Mouse (Mus musculus): ENCODE results near the gene Tent5c. TPM values are rescaled to one million over a fixed set of nuclear protein-coding genes. Genes with fewer than 3 reads are reported as not detected.

Tent5c gene
- polyA plus RNA-seq, 1 experiment from 2014 or later: 22.6 TPM

GRCm38 (mm10) chr3:100463160-100463958 is 25.8 kb downstream of the Tent5c start:
- H3K9me3 ChIP-seq: no peaks in the 10 kb centered on the region
- no peak overlapping the region for H3K4me3 ChIP-seq (replicated peaks)
- no peak overlapping the region for H3K9ac ChIP-seq
- peaks cover 2% of the 10 kb centered on the region; the same call in 1 of the 2 replicates for H3K4me1 ChIP-seq
- H3K27ac ChIP-seq: peak overlapping the region; percentile 67
- H3K36me3 ChIP-seq: no peaks in the 10 kb centered on the region
- 35% methylated on average over 12 of the region's 12 CpGs for WGBS
- H3K27me3 ChIP-seq (replicated peaks): no peaks in the 10 kb centered on the region
- H3K4me2 ChIP-seq: no peak overlapping the region
- ATAC-seq (ENCODE audit: insufficient read depth, low FRiP score, low read depth): peak; percentile 79

- Histone ChIP-seq H3K9me3 (no peaks in the 10 kb centered on the region), H3K9ac (no peak overlapping the region), H3K4me1 (peaks cover 2% of the 10 kb centered on the region; the same call in 1 of the 2 replicates), H3K36me3 (no peaks in the 10 kb centered on the region), H3K4me3 (replicated peaks) (no peak overlapping the region), H3K27me3 (replicated peaks) (no peaks in the 10 kb centered on the region), H3K27ac (peak overlapping the region; percentile 67; the same call in 1 of the 2 replicates), H3K4me2 (no peak overlapping the region)
- peak; percentile 40; the same call in 1 of the 2 replicates for ATAC-seq (ENCODE audit: insufficient read depth, low FRiP score, low read depth)
- 71% methylated on average over 8 of the region's 8 CpGs for WGBS
Observed at GRCm38 (mm10) chr3:100462235-100463083, 26.7 kb downstream of the Tent5c start.

- WGBS: 83% methylated on average over 2 of the region's 2 CpGs
- Histone ChIP-seq H3K27me3 (replicated peaks) (no peaks in the 10 kb centered on the region), H3K4me2 (no peak overlapping the region), H3K27ac (no peak overlapping the region), H3K9me3 (no peaks in the 10 kb centered on the region), H3K4me3 (replicated peaks) (no peak overlapping the region), H3K9ac (no peak overlapping the region), H3K36me3 (no peaks in the 10 kb centered on the region), H3K4me1 (peaks cover 2% of the 10 kb centered on the region; the same call in 1 of the 2 replicates)
- ATAC-seq (ENCODE audit: insufficient read depth, low FRiP score, low read depth): no peak
Observed at GRCm38 (mm10) chr3:100460510-100460909, 28.6 kb downstream of the Tent5c start.

GRCm38 (mm10) chr3:100443798-100444500 is 45.2 kb downstream of the Tent5c start:
- Histone ChIP-seq H3K36me3 (no peaks in the 10 kb centered on the region), H3K27ac (no peak overlapping the region), H3K9me3 (no peaks in the 10 kb centered on the region), H3K27me3 (replicated peaks) (no peaks in the 10 kb centered on the region), H3K4me1 (0 out of 2 replicates have a peak, but pooled peaks cover 8% of the 10 kb centered on the region), H3K4me2 (no peak overlapping the region), H3K4me3 (replicated peaks) (no peak overlapping the region), H3K9ac (no peak overlapping the region)
- ATAC-seq (ENCODE audit: insufficient read depth, low FRiP score, low read depth): no peak
- WGBS: 84% methylated on average over 7 of the region's 7 CpGs

- H3K36me3 ChIP-seq: no peaks in the 10 kb centered on the region
- 0 out of 2 replicates have a peak, but pooled peaks cover 8% of the 10 kb centered on the region for H3K4me1 ChIP-seq
- no peak overlapping the region for H3K4me2 ChIP-seq
- H3K9me3 ChIP-seq: no peaks in the 10 kb centered on the region
- no peak overlapping the region for H3K9ac ChIP-seq
- 83% methylated on average over 6 of the region's 6 CpGs for WGBS
- H3K27ac ChIP-seq: no peak overlapping the region
- no peaks in the 10 kb centered on the region for H3K27me3 ChIP-seq (replicated peaks)
- no peak for ATAC-seq (ENCODE audit: insufficient read depth, low FRiP score, low read depth)
- H3K4me3 ChIP-seq (replicated peaks): no peak overlapping the region
Observed at GRCm38 (mm10) chr3:100442499-100442898, 46.6 kb downstream of the Tent5c start.

- Histone ChIP-seq H3K27me3 (replicated peaks) (no peaks in the 10 kb centered on the region), H3K27ac (no peak overlapping the region), H3K4me1 (0 out of 2 replicates have a peak, but pooled peaks cover 8% of the 10 kb centered on the region), H3K36me3 (no peaks in the 10 kb centered on the region), H3K9me3 (no peaks in the 10 kb centered on the region), H3K9ac (no peak overlapping the region), H3K4me2 (no peak overlapping the region), H3K4me3 (replicated peaks) (no peak overlapping the region)
- ATAC-seq (ENCODE audit: insufficient read depth, low FRiP score, low read depth): no peak
- WGBS: 51% methylated on average over 4 of the region's 4 CpGs
Observed at GRCm38 (mm10) chr3:100440754-100441153, 48.4 kb downstream of the Tent5c start.

GRCm38 (mm10) chr3:100440009-100440408 is 49.1 kb downstream of the Tent5c start:
- Histone ChIP-seq H3K4me1 (0 out of 2 replicates have a peak, but pooled peaks cover 8% of the 10 kb centered on the region), H3K9ac (no peak overlapping the region), H3K4me3 (replicated peaks) (no peak overlapping the region), H3K27me3 (replicated peaks) (no peaks in the 10 kb centered on the region), H3K36me3 (no peaks in the 10 kb centered on the region), H3K27ac (no peak overlapping the region), H3K9me3 (no peaks in the 10 kb centered on the region), H3K4me2 (no peak overlapping the region)
- 38% methylated on average over 6 of the region's 6 CpGs for WGBS
- no peak for ATAC-seq (ENCODE audit: insufficient read depth, low FRiP score, low read depth)

- Histone ChIP-seq H3K36me3 (no peaks in the 10 kb centered on the region), H3K4me2 (no peak overlapping the region), H3K4me3 (replicated peaks) (no peak overlapping the region), H3K27ac (peak overlapping the region; percentile 5; the same call in 1 of the 2 replicates), H3K27me3 (replicated peaks) (no peaks in the 10 kb centered on the region), H3K9me3 (no peaks in the 10 kb centered on the region), H3K9ac (no peak overlapping the region), H3K4me1 (0 out of 2 replicates have a peak, but pooled peaks cover 8% of the 10 kb centered on the region)
- ATAC-seq (ENCODE audit: insufficient read depth, low FRiP score, low read depth): no peak
- 58% methylated on average over 3 of the region's 3 CpGs for WGBS
Observed at GRCm38 (mm10) chr3:100439088-100439487, 50.0 kb downstream of the Tent5c start.

GRCm38 (mm10) chr3:100438461-100439002 is 50.6 kb downstream of the Tent5c start:
- peak overlapping the region; percentile 5; the same call in 1 of the 2 replicates for H3K27ac ChIP-seq
- H3K4me1 ChIP-seq: 0 out of 2 replicates have a peak, but pooled peaks cover 8% of the 10 kb centered on the region
- peak; percentile 97 for ATAC-seq (ENCODE audit: insufficient read depth, low FRiP score, low read depth)
- H3K4me2 ChIP-seq: no peak overlapping the region
- H3K9ac ChIP-seq: no peak overlapping the region
- H3K9me3 ChIP-seq: no peaks in the 10 kb centered on the region
- H3K4me3 ChIP-seq (replicated peaks): no peak overlapping the region
- H3K27me3 ChIP-seq (replicated peaks): no peaks in the 10 kb centered on the region
- no peaks in the 10 kb centered on the region for H3K36me3 ChIP-seq
- 62% methylated on average over 4 of the region's 4 CpGs for WGBS

GRCm38 (mm10) chr3:100436756-100437155 is 52.4 kb downstream of the Tent5c start:
- Histone ChIP-seq H3K27me3 (replicated peaks) (no peaks in the 10 kb centered on the region), H3K4me1 (0 out of 2 replicates have a peak, but pooled peaks cover 8% of the 10 kb centered on the region), H3K9ac (no peak overlapping the region), H3K4me2 (no peak overlapping the region), H3K9me3 (no peaks in the 10 kb centered on the region), H3K4me3 (replicated peaks) (no peak overlapping the region), H3K27ac (no peak overlapping the region), H3K36me3 (no peaks in the 10 kb centered on the region)
- no peak for ATAC-seq (ENCODE audit: insufficient read depth, low FRiP score, low read depth)
- 70% methylated on average over 7 of the region's 7 CpGs for WGBS

GRCm38 (mm10) chr3:100431705-100432104 is 57.4 kb downstream of the Tent5c start:
- Histone ChIP-seq H3K36me3 (no peaks in the 10 kb centered on the region), H3K4me1 (no peaks in the 10 kb centered on the region), H3K27ac (no peak overlapping the region), H3K4me2 (no peak overlapping the region), H3K27me3 (replicated peaks) (no peaks in the 10 kb centered on the region), H3K9ac (no peak overlapping the region), H3K9me3 (no peaks in the 10 kb centered on the region), H3K4me3 (replicated peaks) (no peak overlapping the region)
- no peak for ATAC-seq (ENCODE audit: insufficient read depth, low FRiP score, low read depth)
- 80% methylated on average over 4 of the region's 4 CpGs for WGBS
